Mouse (Mus musculus): ENCODE measurements around the gene Syt5. TPM values are rescaled to one million over a fixed set of nuclear protein-coding genes. Genes with fewer than 3 reads are reported as not detected.
"Not testable (repeated sequence)": the region's sequence is repeated elsewhere in the genome, so short reads cannot be mapped to it uniquely, and the experiment has no call there.

Syt5 gene
- not detected in 2 replicates for total RNA-seq (2015)
- total RNA-seq (2017): not detected in 2 replicates

DNA sequence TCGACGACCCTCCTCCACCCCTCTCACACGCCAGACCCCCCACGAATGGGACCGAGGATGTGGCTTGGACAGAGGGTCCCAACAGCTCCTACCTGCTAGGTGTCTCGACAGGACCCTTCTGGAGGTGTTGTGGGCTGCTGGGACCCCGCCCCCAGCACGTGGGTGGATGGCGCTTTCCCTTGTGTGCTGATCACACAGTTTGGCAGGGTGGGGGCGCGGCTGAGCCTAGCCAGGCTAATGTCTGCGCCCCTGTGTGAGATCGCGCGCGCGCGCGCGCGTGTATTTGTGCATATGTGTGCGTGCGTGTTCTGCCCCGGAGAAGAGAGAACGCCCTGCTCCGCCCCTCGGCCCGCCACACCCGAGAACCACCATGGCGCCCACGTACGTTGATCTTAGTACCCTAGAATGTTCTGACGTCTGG, at the start of gene Syt5:
Gene Syt5, minus strand, starts transcription at position 321 of the 421 bp plus-strand sequence.
- peak; percentile 45; the same call in 1 of the 2 replicates for ATAC-seq (replicated peaks; ENCODE audit: poor library complexity)

DNA sequence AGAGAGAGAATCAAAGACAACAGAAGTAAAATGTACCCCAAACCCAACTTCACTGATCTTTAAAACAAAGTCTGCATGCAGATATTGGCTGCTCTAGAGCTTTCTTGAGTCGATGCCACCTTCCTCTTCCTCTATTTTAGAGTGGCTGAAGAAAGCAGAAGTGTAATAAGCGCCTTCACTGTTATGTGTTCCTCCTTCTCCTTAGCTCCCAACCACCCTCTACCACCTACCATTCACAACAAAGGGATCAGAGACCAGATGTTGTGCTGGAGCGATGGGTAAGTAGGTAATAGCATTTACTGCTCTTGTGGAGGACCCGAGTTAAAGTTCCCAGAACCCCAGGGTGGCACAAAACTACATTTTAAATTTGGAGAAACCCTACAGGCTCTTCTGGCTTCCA, 49.7 kb upstream of the Syt5 start:
- ATAC-seq (replicated peaks; ENCODE audit: poor library complexity): peak; percentile 83

GRCm38 (mm10) chr7:4581481-4581880, 34.1 kb upstream of the Syt5 start:
- peak; percentile 85 for ATAC-seq (replicated peaks; ENCODE audit: poor library complexity)

DNA sequence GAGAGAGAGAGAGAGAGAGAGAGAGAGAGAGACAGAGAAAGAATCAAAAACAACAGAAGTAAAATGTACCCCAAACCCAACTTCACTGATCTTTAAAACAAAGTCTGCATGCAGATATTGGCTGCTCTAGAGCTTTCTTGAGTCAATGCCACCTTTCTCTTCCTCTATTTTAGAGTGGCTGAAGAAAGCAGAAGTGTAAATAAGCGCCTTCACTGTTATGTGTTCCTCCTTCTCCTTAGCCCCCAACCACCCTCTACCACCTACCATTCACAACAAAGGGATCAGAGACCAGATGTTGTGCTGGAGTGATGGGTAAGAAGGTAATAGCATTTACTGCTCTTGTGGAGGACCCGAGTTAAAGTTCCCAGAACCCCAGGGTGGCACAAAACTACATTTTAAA, 25.0 kb upstream of the Syt5 start:
- peak; percentile 86 for ATAC-seq (replicated peaks; ENCODE audit: poor library complexity)

GRCm38 (mm10) chr7:4562660-4563059, 15.3 kb upstream of the Syt5 start:
- 0 out of 2 replicates have a peak, but pooled peaks have one; percentile 52 for ATAC-seq (replicated peaks; ENCODE audit: poor library complexity)

DNA sequence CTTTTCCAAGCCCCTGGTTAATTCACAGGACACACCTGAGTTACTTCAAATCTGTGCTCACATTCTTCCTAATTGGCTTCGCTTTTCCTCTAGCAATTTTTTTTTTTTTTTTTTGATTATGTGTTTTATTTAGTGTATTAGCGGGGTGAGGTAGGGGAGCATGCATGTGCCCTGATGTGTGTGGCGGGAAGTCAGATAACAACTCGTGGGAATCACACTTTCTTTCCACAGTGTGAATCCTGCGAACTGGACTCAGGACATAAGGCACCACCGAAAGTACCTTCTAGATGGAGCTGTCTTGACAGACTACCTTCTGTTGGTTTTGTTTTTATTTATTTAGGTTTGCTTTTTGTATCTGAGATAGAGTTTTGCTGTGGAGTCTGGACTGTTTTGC, 9.8 kb upstream of the Syt5 start:
- no peak for ATAC-seq (replicated peaks; ENCODE audit: poor library complexity)

GRCm38 (mm10) chr7:4556256-4557166, 9.2 kb upstream of the Syt5 start:
- ATAC-seq (replicated peaks; ENCODE audit: poor library complexity): peak; percentile 100

GRCm38 (mm10) chr7:4546591-4547131, 680 bp downstream of the Syt5 start:
- peak; percentile 56 for ATAC-seq (replicated peaks; ENCODE audit: poor library complexity)

DNA sequence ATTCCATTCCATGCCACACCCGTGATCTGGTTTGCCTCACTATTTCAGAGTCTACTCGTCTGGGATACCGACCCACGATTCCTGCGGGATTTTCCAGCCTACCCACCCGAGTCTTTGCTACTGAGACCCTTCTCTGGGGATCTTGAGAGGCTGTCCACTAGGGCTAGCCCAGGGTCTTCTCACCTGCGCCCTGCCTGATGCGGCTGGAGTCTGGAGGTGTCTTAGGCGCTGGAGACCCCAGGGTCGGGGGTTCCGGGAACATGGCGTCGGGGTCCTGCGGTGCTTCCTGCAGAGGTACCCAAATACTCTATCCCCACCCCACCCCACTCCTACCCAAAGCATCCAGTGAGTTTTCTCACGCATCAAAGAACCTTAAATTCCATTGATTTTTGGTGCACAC, 1.3 kb downstream of the Syt5 start:
- no peak for ATAC-seq (replicated peaks; ENCODE audit: poor library complexity)

GRCm38 (mm10) chr7:4542013-4542412, 5.3 kb downstream of the Syt5 start:
- no peak for ATAC-seq (replicated peaks; ENCODE audit: poor library complexity)

DNA sequence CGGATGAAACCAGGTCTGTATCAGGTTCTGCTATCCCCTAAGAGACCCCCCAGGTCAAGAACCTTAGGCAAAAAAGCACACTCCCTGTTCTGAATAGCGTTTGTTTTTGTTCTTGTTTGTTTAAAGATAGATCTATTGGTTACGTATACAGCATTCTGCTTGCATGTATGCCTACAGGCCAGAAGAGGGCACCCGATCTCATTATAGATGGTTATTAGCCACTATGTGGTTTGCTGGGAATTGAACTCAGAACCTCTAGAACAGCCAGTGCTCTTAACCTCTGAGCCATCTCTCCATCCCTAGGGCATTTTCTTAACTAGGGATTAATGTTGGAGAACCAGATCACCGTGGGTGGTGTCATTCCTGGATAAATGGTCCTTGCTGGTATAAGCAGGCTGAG, 6.0 kb downstream of the Syt5 start:
- no peak for ATAC-seq (replicated peaks; ENCODE audit: poor library complexity)

DNA sequence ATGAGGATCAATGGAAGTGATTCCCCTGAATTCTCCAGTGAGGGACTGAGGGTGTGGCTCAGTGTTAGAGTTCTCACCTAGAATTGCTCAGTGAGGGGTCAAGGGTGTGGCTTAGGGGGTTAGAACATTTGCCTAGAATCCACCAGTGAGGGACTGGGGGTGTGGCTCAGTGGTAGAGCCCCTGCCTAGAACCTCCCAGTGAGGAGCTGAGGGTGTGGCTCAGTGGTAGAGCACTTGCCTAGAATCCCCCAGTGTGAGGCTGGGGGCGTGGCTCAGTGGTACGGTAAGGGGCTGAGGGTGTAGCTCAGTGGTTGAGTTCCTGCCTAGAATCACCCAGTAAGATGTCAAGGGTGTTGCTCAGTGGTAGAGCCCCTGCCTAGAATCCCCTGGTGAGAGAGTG, 8.3 kb downstream of the Syt5 start:
- ATAC-seq (replicated peaks; ENCODE audit: poor library complexity): no peak

- no peak for ATAC-seq (replicated peaks; ENCODE audit: poor library complexity)
These were observed 10.2 kb downstream of the Syt5 start for GRCm38 (mm10) chr7:4537181-4537580.

DNA sequence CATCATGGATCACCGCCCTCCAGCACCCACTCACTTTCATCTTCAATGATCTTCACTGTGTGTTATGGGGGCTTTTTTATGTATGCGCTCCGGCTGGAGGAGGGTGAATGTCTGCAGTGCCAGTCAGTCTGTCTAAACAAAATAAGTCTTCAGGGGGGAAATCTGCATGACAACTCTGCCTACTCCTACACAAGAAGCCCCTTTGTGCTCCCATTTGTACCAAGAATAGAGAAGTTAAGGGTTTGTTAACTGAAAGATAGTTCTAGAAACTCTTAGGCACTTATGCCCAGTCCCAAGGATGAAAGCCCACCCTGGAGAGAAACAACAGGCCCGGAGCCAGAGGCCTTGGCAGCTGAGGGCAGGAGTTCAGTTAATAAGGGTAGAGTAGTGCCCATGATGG, 11.0 kb downstream of the Syt5 start:
- no peak for ATAC-seq (replicated peaks; ENCODE audit: poor library complexity)

DNA sequence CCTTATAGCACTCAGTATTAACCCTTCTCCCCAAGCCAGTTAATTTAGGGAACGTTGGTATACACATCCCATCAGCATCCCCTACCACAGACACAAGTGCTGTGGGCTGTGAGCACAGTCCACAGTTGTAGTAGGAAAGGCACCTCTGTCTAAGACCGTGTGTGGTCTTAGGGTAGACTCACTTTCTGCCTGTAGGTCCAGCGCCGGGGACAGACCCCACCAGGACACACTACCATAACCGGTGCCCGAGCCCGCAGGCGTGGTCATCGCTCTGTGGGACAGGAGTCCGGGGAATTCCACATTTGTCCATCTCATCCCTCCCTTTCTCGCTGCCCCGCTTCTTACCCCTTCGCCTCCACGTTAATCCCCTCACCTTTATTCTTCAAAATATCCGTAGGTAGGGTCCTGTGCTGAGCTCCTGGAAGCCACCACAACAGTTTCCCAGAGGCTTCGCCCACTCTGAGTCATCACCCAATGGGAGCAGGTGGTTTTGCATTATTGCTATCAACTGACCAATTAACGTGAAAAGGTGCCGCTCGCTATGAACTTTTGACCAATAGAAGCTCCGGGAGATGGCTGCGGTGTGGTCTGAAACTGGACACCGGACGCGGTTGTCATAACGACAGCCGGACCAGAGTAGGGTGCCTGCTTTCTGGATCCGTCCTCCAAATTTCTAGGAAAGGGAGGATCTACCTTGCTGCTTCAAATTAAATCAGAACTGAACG, 15.2 kb downstream of the Syt5 start, which contains the start of gene Dnaaf3:
Gene Dnaaf3, minus strand, starts transcription at position 449 of the 725 bp plus-strand sequence.
- peak; percentile 82 for ATAC-seq (replicated peaks; ENCODE audit: poor library complexity)

- not testable (repeated sequence) for ATAC-seq (replicated peaks; ENCODE audit: poor library complexity)
These were observed 17.2 kb downstream of the Syt5 start for GRCm38 (mm10) chr7:4530166-4530565.

DNA sequence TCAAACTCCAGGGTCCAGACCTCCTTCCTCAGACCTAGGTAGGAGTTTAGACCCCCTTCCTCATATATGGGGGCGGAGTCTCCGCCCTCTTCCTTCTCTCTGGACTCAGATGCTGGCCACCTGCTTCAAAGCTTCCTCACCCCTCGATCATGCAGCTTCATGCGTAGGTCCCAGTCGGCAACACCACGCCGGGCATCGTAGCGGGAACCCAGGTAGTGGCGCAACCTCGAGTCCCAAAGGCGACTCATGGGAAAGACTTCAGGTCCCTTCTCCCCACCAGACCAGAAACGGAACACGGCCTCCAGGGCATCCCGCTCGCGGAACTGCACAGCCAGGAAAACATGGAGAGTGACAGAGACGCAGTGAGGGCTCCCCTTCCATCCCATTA, 20.0 kb downstream of the Syt5 start:
- ATAC-seq (replicated peaks; ENCODE audit: poor library complexity): 0 out of 2 replicates have a peak, but pooled peaks have one; percentile 6

- ATAC-seq (replicated peaks; ENCODE audit: poor library complexity): peak; percentile 91
These were observed 20.7 kb downstream of the Syt5 start for GRCm38 (mm10) chr7:4526341-4527301.

DNA sequence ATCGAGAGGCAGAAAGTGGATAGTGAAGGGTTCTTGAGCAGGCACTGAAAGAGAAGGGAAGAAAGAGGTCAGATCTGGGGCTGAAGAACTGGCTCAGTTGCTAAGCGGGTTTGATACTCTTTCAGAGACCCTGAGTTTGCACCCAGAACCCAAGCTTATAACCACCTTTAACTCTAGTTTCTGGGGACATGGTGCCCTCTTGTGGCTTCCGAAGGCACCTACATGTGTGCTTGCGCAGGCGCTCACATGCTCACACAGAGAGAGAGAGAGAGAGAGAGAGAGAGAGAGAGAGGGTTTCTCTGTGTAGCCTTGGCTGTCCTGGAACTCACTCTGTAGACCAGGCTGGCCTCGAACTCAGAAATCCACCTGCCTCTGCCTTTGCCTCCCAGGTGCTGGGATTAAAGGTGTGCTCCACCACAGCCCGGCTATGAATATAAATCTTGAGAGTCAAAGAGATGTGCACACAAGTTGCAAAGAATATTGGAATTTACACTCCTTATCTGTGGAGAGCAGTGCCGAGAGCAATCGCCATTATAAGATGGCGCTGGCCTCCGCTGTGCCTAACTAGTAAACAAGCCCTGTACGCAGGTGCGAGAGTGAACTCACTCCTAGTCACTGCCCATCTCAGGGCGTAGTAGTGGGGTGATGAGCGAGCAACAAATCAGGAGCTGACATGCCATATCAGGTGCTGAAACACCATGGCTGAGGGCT, 23.0 kb downstream of the Syt5 start, which contains the start of gene Tnni3:
Gene Tnni3, minus strand, starts transcription at position 18 of the 711 bp plus-strand sequence.
- peak; percentile 65 for ATAC-seq (replicated peaks; ENCODE audit: poor library complexity)

All from megakaryocyte progenitor cell, adult 5-6 weeks (primary cell).